Mouse (Mus musculus): ENCODE data around the gene Rab11fip5. TPM values are rescaled to one million over a fixed set of nuclear protein-coding genes. Genes with fewer than 3 reads are reported as not detected.

The Rab11fip5 gene
- polyA plus RNA-seq, 1 experiment from 2014 or later: 12.2 TPM

- H3K4me3 ChIP-seq (ENCODE audit: low read length): no peak overlapping the region
- H3K27me3 ChIP-seq (ENCODE audit: control insufficient read depth, insufficient read depth, low read depth, low read length): no peaks in the 10 kb centered on the region
- H3K9ac ChIP-seq (ENCODE audit: low read length): no peak overlapping the region
- H3K36me3 ChIP-seq (ENCODE audit: control insufficient read depth, insufficient read depth, low read length): no peaks in the 10 kb centered on the region
- H3K4me1 ChIP-seq (replicated peaks; ENCODE audit: control insufficient read depth, insufficient read depth, low read length): no peaks in the 10 kb centered on the region
- no peak for ATAC-seq (ENCODE audit: low read depth)
- 75% methylated on average over 2 of the region's 2 CpGs for WGBS
- H3K27ac ChIP-seq (ENCODE audit: low read length): no peak overlapping the region
- no peaks in the 10 kb centered on the region for H3K9me3 ChIP-seq (ENCODE audit: control insufficient read depth, low read length)
- no peak overlapping the region for H3K4me2 ChIP-seq (ENCODE audit: low read depth, low read length)
Measured at GRCm38 (mm10) chr6:85316211-85316610, 58.2 kb downstream of the Rab11fip5 start.

DNA sequence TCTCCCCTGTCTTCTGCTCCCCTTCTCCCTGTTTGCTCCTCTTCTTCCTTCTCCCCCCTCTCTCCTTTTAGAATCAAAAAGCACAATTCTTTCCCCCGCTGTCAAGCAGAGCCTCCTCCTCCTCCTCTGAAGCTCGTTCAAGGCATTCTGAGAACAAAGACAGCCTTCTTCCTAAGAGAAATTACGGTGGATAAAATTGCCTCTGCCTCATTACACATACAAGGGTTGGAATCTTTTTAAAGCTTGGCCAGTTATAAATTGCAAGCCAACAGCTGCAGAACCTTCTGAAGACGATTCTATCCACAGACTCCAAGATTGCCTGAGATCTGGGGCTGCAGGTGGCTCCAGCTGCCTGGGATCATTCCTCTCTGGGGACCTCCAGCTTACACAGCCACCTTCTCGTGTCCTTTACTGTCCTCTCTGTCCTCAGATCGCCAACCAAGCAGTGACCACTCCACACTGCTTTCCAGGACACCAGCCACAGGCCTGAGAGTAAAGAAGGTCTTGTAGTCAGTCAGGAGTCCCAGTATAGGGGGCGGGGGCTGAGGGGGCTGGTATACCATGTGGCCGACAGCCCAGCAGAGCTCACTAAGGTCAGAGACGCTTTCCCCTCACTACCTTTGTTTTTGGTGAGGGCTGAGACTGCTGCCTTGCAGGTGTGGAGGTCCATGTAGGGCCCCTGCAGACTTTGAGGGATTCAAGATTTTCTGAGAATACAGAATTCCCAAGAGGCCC, 60.2 kb downstream of the Rab11fip5 start:
- ATAC-seq (ENCODE audit: low read depth): no peak
- Histone ChIP-seq H3K36me3 (ENCODE audit: control insufficient read depth, insufficient read depth, low read length) (no peaks in the 10 kb centered on the region), H3K27me3 (ENCODE audit: control insufficient read depth, insufficient read depth, low read depth, low read length) (no peaks in the 10 kb centered on the region), H3K27ac (ENCODE audit: low read length) (no peak overlapping the region), H3K4me2 (ENCODE audit: low read depth, low read length) (no peak overlapping the region), H3K4me3 (ENCODE audit: low read length) (no peak overlapping the region), H3K4me1 (replicated peaks; ENCODE audit: control insufficient read depth, insufficient read depth, low read length) (no peaks in the 10 kb centered on the region), H3K9me3 (ENCODE audit: control insufficient read depth, low read length) (no peaks in the 10 kb centered on the region), H3K9ac (ENCODE audit: low read length) (no peak overlapping the region)
- 45% methylated on average over 9 of the region's 9 CpGs for WGBS

GRCm38 (mm10) chr6:85307894-85308293, 66.5 kb downstream of the Rab11fip5 start:
- Histone ChIP-seq H3K9ac (ENCODE audit: low read length) (no peak overlapping the region), H3K27me3 (ENCODE audit: control insufficient read depth, insufficient read depth, low read depth, low read length) (no peaks in the 10 kb centered on the region), H3K4me3 (ENCODE audit: low read length) (no peak overlapping the region), H3K36me3 (ENCODE audit: control insufficient read depth, insufficient read depth, low read length) (no peaks in the 10 kb centered on the region), H3K9me3 (ENCODE audit: control insufficient read depth, low read length) (no peaks in the 10 kb centered on the region), H3K27ac (ENCODE audit: low read length) (no peak overlapping the region), H3K4me2 (ENCODE audit: low read depth, low read length) (no peak overlapping the region), H3K4me1 (replicated peaks; ENCODE audit: control insufficient read depth, insufficient read depth, low read length) (peaks cover 2% of the 10 kb centered on the region)
- WGBS: 69% methylated on average over 4 of the region's 4 CpGs
- no peak for ATAC-seq (ENCODE audit: low read depth)

DNA sequence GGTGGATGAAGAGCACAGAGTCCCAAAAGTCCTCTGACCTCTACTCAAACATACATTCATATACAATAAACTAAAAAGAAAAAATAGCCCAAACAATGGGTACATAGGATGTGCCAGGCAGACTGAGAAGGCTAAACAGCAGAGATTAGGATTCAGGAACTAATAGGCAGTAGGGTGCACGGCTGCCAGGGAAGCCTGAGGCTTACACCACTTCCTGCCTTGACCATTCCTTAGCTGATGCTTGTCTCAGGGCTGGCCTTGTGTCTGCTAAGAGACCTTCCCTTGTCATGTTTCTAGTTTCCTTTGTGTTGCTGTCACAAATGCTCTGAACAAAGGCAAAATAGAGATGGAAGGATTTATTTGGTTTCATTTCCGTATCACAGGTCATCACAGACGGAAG, 68.1 kb downstream of the Rab11fip5 start:
- WGBS: 68% methylated on average over 3 of the region's 3 CpGs
- Histone ChIP-seq H3K36me3 (ENCODE audit: control insufficient read depth, insufficient read depth, low read length) (no peaks in the 10 kb centered on the region), H3K4me2 (ENCODE audit: low read depth, low read length) (no peak overlapping the region), H3K9me3 (ENCODE audit: control insufficient read depth, low read length) (no peaks in the 10 kb centered on the region), H3K4me1 (replicated peaks; ENCODE audit: control insufficient read depth, insufficient read depth, low read length) (peaks cover 8% of the 10 kb centered on the region), H3K9ac (ENCODE audit: low read length) (no peak overlapping the region), H3K27ac (ENCODE audit: low read length) (no peak overlapping the region), H3K27me3 (ENCODE audit: control insufficient read depth, insufficient read depth, low read depth, low read length) (no peaks in the 10 kb centered on the region), H3K4me3 (ENCODE audit: low read length) (no peak overlapping the region)
- ATAC-seq (ENCODE audit: low read depth): no peak

- Histone ChIP-seq H3K36me3 (ENCODE audit: control insufficient read depth, insufficient read depth, low read length) (no peaks in the 10 kb centered on the region), H3K4me3 (ENCODE audit: low read length) (no peak overlapping the region), H3K4me1 (replicated peaks; ENCODE audit: control insufficient read depth, insufficient read depth, low read length) (peaks cover 8% of the 10 kb centered on the region), H3K9me3 (ENCODE audit: control insufficient read depth, low read length) (no peaks in the 10 kb centered on the region), H3K4me2 (ENCODE audit: low read depth, low read length) (no peak overlapping the region), H3K27ac (ENCODE audit: low read length) (no peak overlapping the region), H3K9ac (ENCODE audit: low read length) (no peak overlapping the region), H3K27me3 (ENCODE audit: control insufficient read depth, insufficient read depth, low read depth, low read length) (no peaks in the 10 kb centered on the region)
- no peak for ATAC-seq (ENCODE audit: low read depth)
Measured at GRCm38 (mm10) chr6:85305826-85306225, 68.6 kb downstream of the Rab11fip5 start.

DNA sequence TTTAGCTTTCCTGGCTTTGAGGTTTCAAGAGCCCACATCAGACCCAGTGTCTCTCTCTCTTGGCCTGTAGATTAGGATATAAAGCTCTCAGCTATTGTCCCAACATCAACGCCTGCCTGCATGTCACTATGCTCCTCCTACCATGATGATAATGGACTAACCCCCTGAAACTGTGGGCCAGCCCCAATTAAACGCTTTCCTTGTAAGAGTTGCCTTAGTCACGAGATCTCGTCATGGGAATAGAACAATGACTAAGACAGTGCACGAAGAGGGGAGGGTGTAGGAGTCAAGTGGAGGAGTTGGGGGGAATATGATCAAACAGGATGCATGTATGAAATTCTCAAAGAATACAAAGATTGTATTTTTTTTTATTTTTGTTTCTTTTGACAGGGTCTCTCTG, 69.5 kb downstream of the Rab11fip5 start:
- ATAC-seq (ENCODE audit: low read depth): no peak
- Histone ChIP-seq H3K27ac (ENCODE audit: low read length) (no peak overlapping the region), H3K4me3 (ENCODE audit: low read length) (no peak overlapping the region), H3K4me1 (replicated peaks; ENCODE audit: control insufficient read depth, insufficient read depth, low read length) (peaks cover 8% of the 10 kb centered on the region), H3K27me3 (ENCODE audit: control insufficient read depth, insufficient read depth, low read depth, low read length) (no peaks in the 10 kb centered on the region), H3K4me2 (ENCODE audit: low read depth, low read length) (no peak overlapping the region), H3K9ac (ENCODE audit: low read length) (no peak overlapping the region), H3K9me3 (ENCODE audit: control insufficient read depth, low read length) (no peaks in the 10 kb centered on the region), H3K36me3 (ENCODE audit: control insufficient read depth, insufficient read depth, low read length) (no peaks in the 10 kb centered on the region)
- 75% methylated on average over 5 of the region's 5 CpGs for WGBS

DNA sequence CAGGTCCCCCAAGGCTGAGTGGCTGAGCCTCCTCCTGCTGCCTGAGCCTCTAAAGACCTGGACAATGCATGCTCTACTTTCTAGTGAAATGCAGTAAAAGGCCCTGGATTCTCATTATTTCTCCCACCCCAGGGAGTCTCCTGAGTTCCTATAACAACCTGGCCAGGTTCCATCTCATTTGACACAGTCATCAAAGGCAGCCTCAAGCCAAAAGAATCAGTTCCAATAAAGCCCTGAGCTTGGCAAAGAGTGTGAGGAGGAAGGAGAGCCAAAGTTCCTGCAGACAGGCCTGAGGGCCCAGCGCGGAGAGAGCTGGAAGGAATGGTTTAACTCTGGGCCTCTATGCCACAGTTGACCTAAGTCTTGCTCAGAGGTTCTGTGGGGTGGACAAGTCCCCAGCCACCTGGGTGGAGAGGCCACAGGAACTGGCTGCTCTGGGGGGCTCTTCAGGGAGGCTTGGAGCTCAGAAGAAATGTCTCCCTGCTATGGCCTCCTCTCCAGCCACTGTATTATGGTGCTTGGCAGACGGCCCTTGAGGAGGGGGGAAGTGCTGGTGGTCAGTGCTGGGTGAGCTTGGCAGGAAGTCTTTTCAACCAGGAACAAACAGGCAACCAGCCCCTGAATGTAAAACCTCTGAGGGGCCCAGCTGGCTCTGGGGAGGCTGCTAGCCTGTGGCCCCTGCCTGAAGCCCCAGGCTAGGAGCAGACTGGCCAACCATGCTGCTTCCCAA, 71.9 kb downstream of the Rab11fip5 start:
- 53% methylated on average over 3 of the region's 3 CpGs for WGBS
- peak overlapping the region; percentile 77 for H3K27ac ChIP-seq (ENCODE audit: low read length)
- H3K27me3 ChIP-seq (ENCODE audit: control insufficient read depth, insufficient read depth, low read depth, low read length): no peaks in the 10 kb centered on the region
- peak; percentile 67 for ATAC-seq (ENCODE audit: low read depth)
- H3K4me2 ChIP-seq (ENCODE audit: low read depth, low read length): no peak overlapping the region
- peaks cover 8% of the 10 kb centered on the region for H3K4me1 ChIP-seq (replicated peaks; ENCODE audit: control insufficient read depth, insufficient read depth, low read length)
- H3K36me3 ChIP-seq (ENCODE audit: control insufficient read depth, insufficient read depth, low read length): no peaks in the 10 kb centered on the region
- H3K4me3 ChIP-seq (ENCODE audit: low read length): no peak overlapping the region
- H3K9me3 ChIP-seq (ENCODE audit: control insufficient read depth, low read length): no peaks in the 10 kb centered on the region
- no peak overlapping the region for H3K9ac ChIP-seq (ENCODE audit: low read length)

- no peak for ATAC-seq (ENCODE audit: low read depth)
- H3K27me3 ChIP-seq (ENCODE audit: control insufficient read depth, insufficient read depth, low read depth, low read length): no peaks in the 10 kb centered on the region
- H3K4me3 ChIP-seq (ENCODE audit: low read length): no peak overlapping the region
- peaks cover 2% of the 10 kb centered on the region for H3K4me1 ChIP-seq (replicated peaks; ENCODE audit: control insufficient read depth, insufficient read depth, low read length)
- no peak overlapping the region for H3K4me2 ChIP-seq (ENCODE audit: low read depth, low read length)
- no peak overlapping the region for H3K9ac ChIP-seq (ENCODE audit: low read length)
- H3K36me3 ChIP-seq (ENCODE audit: control insufficient read depth, insufficient read depth, low read length): no peaks in the 10 kb centered on the region
- H3K27ac ChIP-seq (ENCODE audit: low read length): no peak overlapping the region
- WGBS: 69% methylated on average over 7 of the region's 7 CpGs
- H3K9me3 ChIP-seq (ENCODE audit: control insufficient read depth, low read length): no peaks in the 10 kb centered on the region
Measured at GRCm38 (mm10) chr6:85295384-85296167, 78.9 kb downstream of the Rab11fip5 start.

- Histone ChIP-seq H3K4me1 (replicated peaks; ENCODE audit: control insufficient read depth, insufficient read depth, low read length) (peaks cover 2% of the 10 kb centered on the region), H3K36me3 (ENCODE audit: control insufficient read depth, insufficient read depth, low read length) (no peaks in the 10 kb centered on the region), H3K4me3 (ENCODE audit: low read length) (no peak overlapping the region), H3K9ac (ENCODE audit: low read length) (no peak overlapping the region), H3K4me2 (ENCODE audit: low read depth, low read length) (no peak overlapping the region), H3K9me3 (ENCODE audit: control insufficient read depth, low read length) (no peaks in the 10 kb centered on the region), H3K27ac (ENCODE audit: low read length) (no peak overlapping the region), H3K27me3 (ENCODE audit: control insufficient read depth, insufficient read depth, low read depth, low read length) (no peaks in the 10 kb centered on the region)
- 69% methylated on average over 5 of the region's 5 CpGs for WGBS
- ATAC-seq (ENCODE audit: low read depth): no peak
Measured at GRCm38 (mm10) chr6:85294004-85294379, 80.4 kb downstream of the Rab11fip5 start.
